Mouse (Mus musculus): Measurements from ENCODE around the gene Galnt4. TPM values are rescaled to one million over a fixed set of nuclear protein-coding genes. Genes with fewer than 3 reads are reported as not detected.

The Galnt4 gene
- total and polyA plus RNA-seq, 3 experiments, result 1.6 to 1.7 TPM; not detected in 1

DNA sequence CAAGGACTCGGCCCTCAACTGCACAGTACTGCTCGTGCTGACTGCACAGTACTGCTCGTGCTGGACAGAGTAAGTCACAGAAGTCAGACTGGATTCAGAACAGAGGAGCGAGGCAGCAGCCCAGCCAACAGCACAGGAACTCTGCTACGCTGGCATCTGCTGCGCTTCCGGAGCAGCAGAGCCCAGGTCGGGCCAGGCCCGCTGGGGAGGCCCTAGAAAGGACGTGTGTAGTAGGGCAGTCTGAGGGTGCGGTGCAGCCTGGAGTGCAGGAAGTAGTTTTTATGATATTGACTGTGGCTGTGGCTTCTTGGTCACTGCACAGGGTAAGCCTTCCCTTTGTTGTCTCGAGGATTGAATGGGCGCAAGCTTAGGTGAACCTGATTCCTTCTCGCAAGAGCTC is 19.0 kb downstream of the Galnt4 start:
- no peaks in the 10 kb centered on the region for H3K4me1 ChIP-seq (ENCODE audit: control insufficient read depth in 1 of 2, insufficient read depth in 2 of 2, low read length in 2 of 2)
- no peak for DNase-seq (ENCODE audit: low read depth, low spot score)
- H3K9me3 ChIP-seq (replicated peaks; ENCODE audit: insufficient read depth, low read length), result no peaks in the 10 kb centered on the region
- no peak overlapping the region for H3K27ac ChIP-seq (ENCODE audit: control insufficient read depth, low read depth, low read length)
- no peaks in the 10 kb centered on the region for H3K79me2 ChIP-seq (ENCODE audit: control insufficient read depth, insufficient read depth, low read length, poor library complexity)
- no peak for TF ChIP-seq ZKSCAN1 (IDR thresholded peaks at IDR 0.05; ENCODE audit: low read depth, low read length)
- no peak for TF ChIP-seq POLR2A (IDR thresholded peaks at IDR 0.05; ENCODE audit: control insufficient read depth in 1 of 2, insufficient read depth in 1 of 2, low read depth in 1 of 2, low read length in 2 of 2, poor library complexity in 1 of 2)
- TF ChIP-seq HCFC1 (IDR thresholded peaks at IDR 0.05; ENCODE audit: low read depth, low read length), result no peak
- H3K4me3 ChIP-seq (ENCODE audit: control insufficient read depth in 1 of 2, insufficient read depth in 1 of 2, low read depth in 2 of 2, low read length in 2 of 2), result no peak overlapping the region
- no peak overlapping the region for H3K9ac ChIP-seq (ENCODE audit: control insufficient read depth, low read depth, low read length, poor library complexity, severe bottlenecking)
- no peaks in the 10 kb centered on the region for H3K36me3 ChIP-seq (ENCODE audit: control insufficient read depth in 1 of 2, insufficient read depth in 2 of 2, low read length in 2 of 2)
- H3K27me3 ChIP-seq (ENCODE audit: control insufficient read depth in 1 of 2, insufficient read depth in 2 of 2, low read length in 2 of 2), result no peaks in the 10 kb centered on the region

DNA sequence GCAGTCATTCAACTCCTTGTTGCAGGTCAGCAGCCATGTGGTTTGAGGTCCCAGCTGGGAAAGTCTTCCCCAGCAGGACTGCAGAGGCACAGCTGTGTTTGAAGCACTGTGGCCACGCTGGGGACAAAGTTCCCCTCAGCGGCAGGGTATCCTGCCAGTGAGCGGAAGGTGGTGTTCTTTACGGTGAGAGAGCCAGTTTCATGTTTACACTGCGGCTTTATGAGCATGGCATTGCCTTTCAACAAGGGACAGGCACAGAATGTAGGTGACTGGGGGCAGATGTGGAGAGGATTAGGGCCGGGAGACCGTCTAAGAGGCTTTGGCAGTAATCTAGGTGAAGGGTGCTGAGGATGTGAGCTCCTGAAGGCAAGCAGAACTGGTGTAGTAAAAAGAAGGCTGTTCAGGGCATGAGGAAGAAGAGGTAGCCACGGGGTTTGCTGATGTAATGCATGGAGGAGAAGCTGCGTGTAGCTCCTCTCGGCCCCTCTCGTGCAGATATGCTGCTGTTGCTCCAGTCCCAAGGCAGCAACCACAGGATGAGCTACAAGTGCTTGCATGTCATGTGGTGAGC is 19.8 kb downstream of the Galnt4 start:
- Histone ChIP-seq H3K27me3 (ENCODE audit: control insufficient read depth in 1 of 2, insufficient read depth in 2 of 2, low read length in 2 of 2) (no peaks in the 10 kb centered on the region), H3K36me3 (ENCODE audit: control insufficient read depth in 1 of 2, insufficient read depth in 2 of 2, low read length in 2 of 2) (no peaks in the 10 kb centered on the region), H3K9ac (ENCODE audit: control insufficient read depth, low read depth, low read length, poor library complexity, severe bottlenecking) (no peak overlapping the region), H3K27ac (ENCODE audit: control insufficient read depth, low read depth, low read length) (no peak overlapping the region), H3K9me3 (replicated peaks; ENCODE audit: insufficient read depth, low read length) (no peaks in the 10 kb centered on the region), H3K79me2 (ENCODE audit: control insufficient read depth, insufficient read depth, low read length, poor library complexity) (no peaks in the 10 kb centered on the region), H3K4me3 (ENCODE audit: control insufficient read depth in 1 of 2, insufficient read depth in 1 of 2, low read depth in 2 of 2, low read length in 2 of 2) (no peak overlapping the region), H3K4me1 (ENCODE audit: control insufficient read depth in 1 of 2, insufficient read depth in 2 of 2, low read length in 2 of 2) (no peaks in the 10 kb centered on the region)
- no peak for TF ChIP-seq CHD2 (IDR thresholded peaks at IDR 0.05; ENCODE audit: low read length)
- no peak for TF ChIP-seq USF2 (IDR thresholded peaks at IDR 0.05; ENCODE audit: borderline replicate concordance in 1 of 2, insufficient read depth in 1 of 2, low read depth in 1 of 2, low read length in 2 of 2)
- no peak for TF ChIP-seq HCFC1 (IDR thresholded peaks at IDR 0.05; ENCODE audit: low read depth, low read length)
- TF ChIP-seq GATA1 (IDR thresholded peaks at IDR 0.05; ENCODE audit: low read depth, low read length), result no peak
- TF ChIP-seq MAFK (IDR thresholded peaks at IDR 0.05; ENCODE audit: borderline replicate concordance, low read depth, low read length), result no peak
- no peak for TF ChIP-seq ELF1 (IDR thresholded peaks at IDR 0.05; ENCODE audit: low read depth, low read length)
- no peak for TF ChIP-seq GABPA (IDR thresholded peaks at IDR 0.05; ENCODE audit: low read depth, low read length)
- no peak for DNase-seq (ENCODE audit: low read depth, low spot score)

DNA sequence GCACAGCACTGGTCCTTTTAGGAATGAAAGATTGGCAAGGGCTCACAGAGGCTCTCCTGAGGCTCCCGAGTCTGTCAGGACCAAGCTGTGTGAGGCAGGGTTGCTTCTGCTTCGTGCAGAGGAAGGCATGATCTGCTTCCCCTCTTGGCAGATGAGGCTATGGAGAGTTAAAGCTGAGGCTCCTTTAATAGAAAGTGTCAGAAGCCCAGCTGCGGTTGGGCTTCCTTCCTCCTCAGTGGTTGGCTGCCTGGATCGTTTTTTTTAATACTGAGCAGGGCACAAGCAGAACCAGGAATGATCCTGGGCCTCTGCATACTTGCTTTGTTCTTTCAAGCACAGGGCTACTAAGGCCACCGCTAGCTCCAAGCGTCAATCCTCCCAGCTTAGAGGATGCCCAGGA is 22.7 kb downstream of the Galnt4 start:
- Histone ChIP-seq H3K36me3 (ENCODE audit: control insufficient read depth in 1 of 2, insufficient read depth in 2 of 2, low read length in 2 of 2) (no peaks in the 10 kb centered on the region), H3K79me2 (ENCODE audit: control insufficient read depth, insufficient read depth, low read length, poor library complexity) (no peaks in the 10 kb centered on the region), H3K27ac (ENCODE audit: control insufficient read depth, low read depth, low read length) (no peak overlapping the region), H3K4me3 (ENCODE audit: control insufficient read depth in 1 of 2, insufficient read depth in 1 of 2, low read depth in 2 of 2, low read length in 2 of 2) (no peak overlapping the region), H3K9ac (ENCODE audit: control insufficient read depth, low read depth, low read length, poor library complexity, severe bottlenecking) (no peak overlapping the region), H3K27me3 (ENCODE audit: control insufficient read depth in 1 of 2, insufficient read depth in 2 of 2, low read length in 2 of 2) (no peaks in the 10 kb centered on the region), H3K9me3 (replicated peaks; ENCODE audit: insufficient read depth, low read length) (no peaks in the 10 kb centered on the region), H3K4me1 (ENCODE audit: control insufficient read depth in 1 of 2, insufficient read depth in 2 of 2, low read length in 2 of 2) (no peaks in the 10 kb centered on the region)
- no peak for DNase-seq (ENCODE audit: low read depth, low spot score)
- TF ChIP-seq POLR2AphosphoS5 (IDR thresholded peaks at IDR 0.05; ENCODE audit: borderline replicate concordance, low read depth, low read length) (no peak), E2F4 (IDR thresholded peaks at IDR 0.05; ENCODE audit: borderline replicate concordance, low read depth, low read length) (no peak), ZC3H11A (IDR thresholded peaks at IDR 0.05; ENCODE audit: low read depth, low read length) (no peak), MYC (IDR thresholded peaks at IDR 0.05; ENCODE audit: low read depth, low read length) (no peak), ZKSCAN1 (IDR thresholded peaks at IDR 0.05; ENCODE audit: low read depth, low read length) (no peak), GABPA (IDR thresholded peaks at IDR 0.05; ENCODE audit: low read depth, low read length) (no peak), MAFK (IDR thresholded peaks at IDR 0.05; ENCODE audit: borderline replicate concordance, low read depth, low read length) (no peak), TCF12 (IDR thresholded peaks at IDR 0.05; ENCODE audit: low read depth, low read length) (no peak)

All from MEL (cell line).